In the genomic region with DNA sequence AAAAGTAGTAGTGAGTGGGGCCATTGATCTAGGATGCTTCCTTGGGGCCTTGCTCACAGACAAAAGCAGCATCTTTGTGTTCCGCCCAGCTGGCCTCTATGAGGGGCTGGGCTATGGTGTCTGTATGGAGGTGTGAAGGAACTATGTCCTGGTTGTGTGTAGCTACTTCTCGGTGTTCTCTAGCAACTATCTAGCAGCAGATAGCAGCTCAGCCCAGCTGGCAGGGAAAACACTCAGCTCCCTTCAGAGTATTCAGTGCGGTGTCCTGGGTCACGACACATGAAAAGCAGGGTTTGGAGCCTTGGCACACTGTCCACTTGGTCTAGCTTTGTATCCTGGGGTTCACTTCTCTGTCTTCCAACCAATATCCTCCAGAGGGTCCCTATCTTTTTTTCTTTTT, we compare ENCODE assay signal across 24 mouse cellular contexts.
DNase-seq lines count a peak whose midpoint lies in the region; ATAC-seq and TF ChIP-seq lines count a peak whose summit lies in the region.
"Had no signal": no experiment of that assay in that cellular context is flagged by ENCODE, and none has a peak within 500 bp of the region (broad histone marks: within the 10 kb centered on the region; RNA-seq: fewer than 3 reads in every experiment).

No protein-coding gene starts in this region.

- no peak overlapping the region for H3K27ac ChIP-seq in heart, embryonic 12.5 days (ENCODE audit: poor library complexity, severe bottlenecking)
- no peak overlapping the region for H3K27ac ChIP-seq in heart, postnatal 0 days (ENCODE audit: low read depth)
- H3K27ac ChIP-seq: embryonic facial prominence, embryonic 15.5 days; forebrain, embryonic 15.5 days; hindbrain, embryonic 12.5 days had no signal

- no peak for ATAC-seq in heart, embryonic 12.5 days (ENCODE audit: insufficient number of reproducible peaks, low FRiP score)
- ATAC-seq in heart, postnatal 0 days (ENCODE audit: insufficient read depth, low read depth), result peak; percentile 49; the same call in 1 of the 2 replicates
- ATAC-seq: CD4-positive, CD25-positive, alpha-beta regulatory T cell, adult 4 months; forebrain, embryonic 15.5 days; hindbrain, embryonic 16.5 days; inflammation-experienced regulatory T-cells, adult 6 months; intestine, postnatal 0 days had no signal

- intact Hi-C loops in heart, postnatal 25 days (cut with DNase I), result no loop called here

- peak; percentile 91 for DNase-seq in heart, adult 11 months
- no peak for DNase-seq in heart, postnatal 25 days (ENCODE audit: low spot score)
- peak; percentile 3 to 8 for DNase-seq in heart, adult 9 months (ENCODE audit: low spot score in 2 of 2)
- peak; percentile 27 for DNase-seq in heart, postnatal 0 days (ENCODE audit: low spot score)
- DNase-seq in MN1 (ENCODE audit: low spot score), result no peak
- no peak for DNase-seq in lung, postnatal 10 days
- DNase-seq: adrenal gland, postnatal 10 days; B cell, adult 2 months; cerebellum, adult 11 months; cerebellum, adult 8-10 months; cerebellum, postnatal 14 days; embryo, embryonic 11 days; gastrocnemius, postnatal 36 days; kidney, adult 8-10 months had no signal

- no peak for TF ChIP-seq CTCF in heart, postnatal 0 days (IDR thresholded peaks at IDR 0.05; ENCODE audit: low read depth)

- H3K9me3 ChIP-seq in heart, embryonic 12.5 days (replicated peaks), result no peaks in the 10 kb centered on the region
- no peaks in the 10 kb centered on the region for H3K9me3 ChIP-seq in heart, postnatal 0 days (replicated peaks; ENCODE audit: control insufficient read depth, low read length)
- H3K9me3 ChIP-seq: embryonic facial prominence, embryonic 15.5 days; forebrain, embryonic 15.5 days; G1E; hindbrain, embryonic 12.5 days had no signal

- H3K9ac ChIP-seq in heart, embryonic 12.5 days, result no peak overlapping the region
- no peak overlapping the region for H3K9ac ChIP-seq in heart, postnatal 0 days (replicated peaks; ENCODE audit: low read depth, low read length)
- H3K9ac ChIP-seq: embryonic facial prominence, embryonic 15.5 days; forebrain, embryonic 15.5 days; hindbrain, embryonic 12.5 days had no signal

- H3K4me2 ChIP-seq in heart, embryonic 12.5 days, result no peak overlapping the region
- no peak overlapping the region for H3K4me2 ChIP-seq in heart, postnatal 0 days (ENCODE audit: low read depth, low read length)
- H3K4me2 ChIP-seq: embryonic facial prominence, embryonic 15.5 days; forebrain, embryonic 15.5 days; hindbrain, embryonic 12.5 days had no signal

- no peaks in the 10 kb centered on the region for H3K27me3 ChIP-seq in heart, embryonic 12.5 days (replicated peaks)
- H3K27me3 ChIP-seq in heart, postnatal 0 days (ENCODE audit: control insufficient read depth, insufficient read depth, low read length), result no peaks in the 10 kb centered on the region
- H3K27me3 ChIP-seq: embryonic facial prominence, embryonic 15.5 days; forebrain, embryonic 15.5 days; hindbrain, embryonic 12.5 days had no signal

- TF ChIP-seq EP300 in heart, postnatal 0 days (IDR thresholded peaks at IDR 0.05; ENCODE audit: low read depth), result no peak

- peaks cover 10% of the 10 kb centered on the region for H3K4me1 ChIP-seq in heart, embryonic 12.5 days (replicated peaks)
- 0 out of 2 replicates have a peak, but pooled peaks cover 9% of the 10 kb centered on the region for H3K4me1 ChIP-seq in heart, postnatal 0 days (ENCODE audit: control insufficient read depth, insufficient read depth)
- H3K4me1 ChIP-seq: embryonic facial prominence, embryonic 15.5 days; forebrain, embryonic 15.5 days had no signal

- 42% methylated on average over 4 of the region's 4 CpGs for WGBS in heart, embryonic 12.5 days
- WGBS in heart, postnatal 0 days, result 37% methylated on average over 4 of the region's 4 CpGs

- H3K36me3 ChIP-seq in heart, embryonic 12.5 days, result no peaks in the 10 kb centered on the region
- no peaks in the 10 kb centered on the region for H3K36me3 ChIP-seq in heart, postnatal 0 days (replicated peaks; ENCODE audit: control insufficient read depth, insufficient read depth, low read length)
- H3K36me3 ChIP-seq: embryonic facial prominence, embryonic 15.5 days; forebrain, embryonic 15.5 days; G1E; hindbrain, embryonic 12.5 days had no signal

- H3K4me3 ChIP-seq in heart, embryonic 12.5 days, result no peak overlapping the region
- H3K4me3 ChIP-seq in heart, postnatal 0 days (ENCODE audit: low read depth, low read length), result no peak overlapping the region
- H3K4me3 ChIP-seq: embryonic facial prominence, embryonic 15.5 days; erythroblast, embryonic 14.5 days; forebrain, embryonic 15.5 days; hindbrain, embryonic 12.5 days had no signal

Comparison
In these comparisons a context has a peak if more than half of its experiments do, and no peak if none do; other contexts are left out.
1. DNase-seq: peak in heart, adult 11 months (single experiment), heart, adult 9 months (2 of 2) and heart, postnatal 0 days (single experiment); none in heart, postnatal 25 days (single experiment), MN1 (single experiment) and lung, postnatal 10 days (single experiment).